Mouse (Mus musculus): ENCODE results near the gene Bloc1s4.

DNA sequence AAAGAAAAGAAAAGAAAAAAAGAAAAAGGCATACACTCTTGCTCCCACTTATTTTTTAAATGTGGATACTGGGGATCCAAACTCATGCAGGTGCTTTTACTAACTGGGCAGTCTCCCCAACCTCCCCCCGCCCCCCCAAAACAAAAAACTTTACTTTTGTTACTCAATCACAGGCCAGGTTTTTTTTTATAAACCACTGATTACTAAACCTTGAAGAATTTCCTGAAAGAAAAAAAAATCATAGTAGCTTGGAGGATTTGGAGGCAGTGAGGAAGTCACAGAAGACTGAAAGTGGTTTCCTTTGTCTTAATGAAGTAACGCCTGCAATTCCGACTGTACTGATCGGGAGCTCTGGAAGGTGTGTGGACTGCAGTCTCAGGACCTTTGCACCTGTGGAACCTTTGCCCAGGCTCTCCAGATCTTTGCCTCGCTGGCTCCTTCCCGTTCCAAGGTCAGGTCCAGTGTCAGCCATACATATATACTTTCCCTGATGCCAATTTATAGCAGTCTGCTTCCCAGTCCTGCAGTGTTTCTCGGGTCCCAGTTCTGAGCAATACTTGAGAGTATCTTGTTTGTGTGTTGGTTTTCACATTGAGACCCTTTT is 50.3 kb downstream of the Bloc1s4 start:
- TF ChIP-seq CTCF (IDR thresholded peaks at IDR 0.05; ENCODE audit: borderline replicate concordance, control insufficient read depth, extremely low read depth, insufficient read depth, low read length, poor library complexity) (no peak), POLR2A (IDR thresholded peaks at IDR 0.05; ENCODE audit: control insufficient read depth, extremely low read depth, insufficient read depth, low read length, poor library complexity) (no peak)
